Mouse (Mus musculus): ENCODE data around the gene Rhod.
"Not testable (repeated sequence)": the region's sequence is repeated elsewhere in the genome, so short reads cannot be mapped to it uniquely, and the experiment has no call there.

Gene Rhod

GRCm38 (mm10) chr19:4439161-4439801 is at the start of gene Rhod:
TSS of gene Rhod (minus strand) at chr19:4439432.
- DNase-seq (ENCODE audit: low spot score): no peak

- no peak for DNase-seq (ENCODE audit: low spot score)
Measured at GRCm38 (mm10) chr19:4487877-4488276, 48.6 kb upstream of the Rhod start.

- no peak for DNase-seq (ENCODE audit: low spot score)
Measured at GRCm38 (mm10) chr19:4485006-4485405, 45.8 kb upstream of the Rhod start.

- DNase-seq (ENCODE audit: low spot score): no peak
Measured at GRCm38 (mm10) chr19:4482111-4482859, 43.1 kb upstream of the Rhod start.

- no peak for DNase-seq (ENCODE audit: low spot score)
Measured at GRCm38 (mm10) chr19:4481326-4481725, 42.1 kb upstream of the Rhod start.

GRCm38 (mm10) chr19:4480041-4480440 is 40.8 kb upstream of the Rhod start:
- DNase-seq (ENCODE audit: low spot score): no peak

GRCm38 (mm10) chr19:4478190-4478516 is 38.9 kb upstream of the Rhod start:
- DNase-seq (ENCODE audit: low spot score): peak; percentile 39

- peak; percentile 55 for DNase-seq (ENCODE audit: low spot score)
Measured at GRCm38 (mm10) chr19:4477345-4478189, 38.3 kb upstream of the Rhod start, which contains the start of gene Syt12. TSS of gene Syt12 (minus strand) at chr19:4477447.

GRCm38 (mm10) chr19:4476601-4477257 is 37.5 kb upstream of the Rhod start:
- DNase-seq (ENCODE audit: low spot score): no peak

- DNase-seq (ENCODE audit: low spot score): no peak
Measured at GRCm38 (mm10) chr19:4475224-4475925, 36.1 kb upstream of the Rhod start.

GRCm38 (mm10) chr19:4474739-4475138 is 35.5 kb upstream of the Rhod start:
- DNase-seq (ENCODE audit: low spot score): no peak

- DNase-seq (ENCODE audit: low spot score): no peak
Measured at GRCm38 (mm10) chr19:4473549-4473948, 34.3 kb upstream of the Rhod start.

- peak; percentile 29 for DNase-seq (ENCODE audit: low spot score)
Measured at GRCm38 (mm10) chr19:4468363-4468762, 29.1 kb upstream of the Rhod start.

GRCm38 (mm10) chr19:4464666-4465065 is 25.4 kb upstream of the Rhod start:
- no peak for DNase-seq (ENCODE audit: low spot score)

GRCm38 (mm10) chr19:4461981-4462380 is 22.7 kb upstream of the Rhod start:
- DNase-seq (ENCODE audit: low spot score): no peak

- peak; percentile 54 for DNase-seq (ENCODE audit: low spot score)
Measured at GRCm38 (mm10) chr19:4456227-4456626, 17.0 kb upstream of the Rhod start.

- DNase-seq (ENCODE audit: low spot score): no peak
Measured at GRCm38 (mm10) chr19:4455071-4455800, 16.0 kb upstream of the Rhod start.

GRCm38 (mm10) chr19:4454040-4454439 is 14.8 kb upstream of the Rhod start:
- DNase-seq (ENCODE audit: low spot score): not testable (repeated sequence)

- DNase-seq (ENCODE audit: low spot score): no peak
Measured at GRCm38 (mm10) chr19:4452525-4452924, 13.3 kb upstream of the Rhod start.

GRCm38 (mm10) chr19:4451965-4452364 is 12.7 kb upstream of the Rhod start:
- DNase-seq (ENCODE audit: low spot score): no peak

GRCm38 (mm10) chr19:4451098-4451497 is 11.9 kb upstream of the Rhod start:
- DNase-seq (ENCODE audit: low spot score): no peak

Data from c-Kit-positive CD71-positive TER-119-positive erythroid progenitor cells, embryonic 14.5 days (primary cell).